Mouse (Mus musculus) ES-Bruce4 (cell line): ENCODE data around the gene Smarca4. TPM values are rescaled to one million over a fixed set of nuclear protein-coding genes. Genes with fewer than 3 reads are reported as not detected.
A peak's percentile ranks its signal among the peaks of the same experiment; 100 is the strongest.

ENCODE experiments used
- H3K27ac ChIP-seq: 2 replicates; pipeline ENCODE4 v1.5.1; 2012; ENCODE audit warnings: low read length, inconsistent platforms; ENCODE audit not compliant: insufficient read depth
- H3K27me3 ChIP-seq: 2 replicates; pipeline ENCODE4 v1.6.1; 2012; ENCODE audit warnings: mild to moderate bottlenecking, low read length, inconsistent platforms; ENCODE audit not compliant: control insufficient read depth, poor library complexity, insufficient read depth, severe bottlenecking
- H3K36me3 ChIP-seq: 2 replicates; pipeline ENCODE4 v1.6.1; 2012; ENCODE audit warnings: inconsistent platforms, mild to moderate bottlenecking, low read length, moderate library complexity; ENCODE audit not compliant: control insufficient read depth, poor library complexity, insufficient read depth, severe bottlenecking
- H3K4me1 ChIP-seq: one replicate; pipeline ENCODE4 v1.8.1; 2011; ENCODE audit warnings: low read length; ENCODE audit not compliant: control insufficient read depth, insufficient read depth
- H3K4me3 ChIP-seq: 2 replicates; pipeline ENCODE4 v1.5.1; 2011; ENCODE audit warnings: low read depth, mild to moderate bottlenecking, low read length
- H3K9ac ChIP-seq: 2 replicates; pipeline ENCODE4 v1.6.1; 2012; ENCODE audit warnings: low read depth, mild to moderate bottlenecking, inconsistent platforms; ENCODE audit not compliant: poor library complexity, severe bottlenecking
- H3K9me3 ChIP-seq: replicated peaks from 2 replicates; pipeline ENCODE4 v1.6.1; 2012; ENCODE audit warnings: mild to moderate bottlenecking, low read length, inconsistent platforms; ENCODE audit not compliant: control insufficient read depth, poor library complexity, insufficient read depth, severe bottlenecking
- CTCF ChIP-seq: IDR thresholded peaks from one replicate; pipeline ENCODE4 v1.8.1; 2011; ENCODE audit warnings: low read depth, low read length
- EP300 ChIP-seq: IDR thresholded peaks from 2 replicates; pipeline ENCODE4 v1.6.1; 2011; ENCODE audit warnings: low read depth, low read length; ENCODE audit not compliant: insufficient read depth
- POLR2A ChIP-seq: IDR thresholded peaks from one replicate; pipeline ENCODE4 v1.8.1; 2011; ENCODE audit warnings: low read length; ENCODE audit not compliant: insufficient read depth
- polyA plus RNA-seq: library from polyadenylated mRNA; stranded (reverse); fragments of >200 nt; gene quantifications from 2 replicates; pipeline ENCODE4 v1.2.4, GENCODE M21; 2011; ENCODE audit warnings: low read depth; ENCODE audit not compliant: missing spikeins, insufficient read depth, insufficient read length

Smarca4 gene
- polyA plus RNA-seq, 1 experiment: 100.0 TPM

DNA sequence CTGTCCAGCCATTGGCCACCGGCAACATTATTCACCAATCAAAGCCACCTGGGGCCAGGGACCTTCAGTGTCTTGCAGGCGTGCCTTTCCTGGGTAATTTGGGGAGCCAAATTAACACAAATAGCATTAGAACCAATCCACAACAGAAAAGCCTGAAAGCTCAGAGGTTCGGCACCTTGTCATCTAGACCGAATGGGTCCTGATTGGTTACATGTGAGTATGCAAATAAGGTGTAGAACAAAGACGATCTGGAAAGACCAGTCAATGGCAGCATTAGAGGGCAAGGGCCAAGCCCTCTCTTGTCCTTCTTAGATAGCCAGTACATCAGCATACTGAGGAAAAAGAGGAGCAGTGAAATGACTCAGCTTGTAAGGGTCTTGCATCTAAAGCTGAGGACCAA is 10.1 kb upstream of the Smarca4 start:
- no peaks in the 10 kb centered on the region for H3K27me3 ChIP-seq
- TF ChIP-seq EP300 (no peak), CTCF (no peak), POLR2A (no peak)
- H3K9me3 ChIP-seq: no peaks in the 10 kb centered on the region
- H3K27ac ChIP-seq: peak overlapping the region; percentile 41; the same call in 1 of the 2 replicates
- no peak overlapping the region for H3K9ac ChIP-seq
- H3K4me1 ChIP-seq: peaks cover 2% of the 10 kb centered on the region
- H3K4me3 ChIP-seq: no peak overlapping the region
- H3K36me3 ChIP-seq: no peaks in the 10 kb centered on the region

DNA sequence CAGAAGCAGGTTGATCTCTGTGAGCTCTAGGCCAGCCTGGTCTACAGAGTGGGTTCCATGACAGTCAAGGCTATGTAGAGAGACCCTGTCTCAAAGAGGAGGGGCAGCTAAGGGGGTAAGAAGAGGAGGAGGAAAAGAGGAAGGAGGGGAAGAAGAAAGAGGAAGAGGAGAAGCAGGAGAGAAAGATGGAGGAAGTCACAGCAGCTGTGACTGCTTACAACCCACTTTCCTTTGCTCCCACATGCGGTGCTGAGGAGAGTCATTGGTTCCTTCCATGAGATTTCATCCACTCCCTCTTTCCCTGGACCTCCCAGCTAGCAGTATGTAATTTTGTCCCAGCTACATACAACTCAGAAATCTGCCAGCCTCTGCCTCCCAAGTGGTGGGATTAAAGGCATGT is 9.3 kb upstream of the Smarca4 start:
- no peak overlapping the region for H3K4me3 ChIP-seq
- H3K27me3 ChIP-seq: no peaks in the 10 kb centered on the region
- no peaks in the 10 kb centered on the region for H3K36me3 ChIP-seq
- no peak overlapping the region for H3K9ac ChIP-seq
- no peak overlapping the region for H3K27ac ChIP-seq
- TF ChIP-seq POLR2A (no peak), CTCF (no peak), EP300 (no peak)
- peaks cover 2% of the 10 kb centered on the region for H3K4me1 ChIP-seq
- no peaks in the 10 kb centered on the region for H3K9me3 ChIP-seq

DNA sequence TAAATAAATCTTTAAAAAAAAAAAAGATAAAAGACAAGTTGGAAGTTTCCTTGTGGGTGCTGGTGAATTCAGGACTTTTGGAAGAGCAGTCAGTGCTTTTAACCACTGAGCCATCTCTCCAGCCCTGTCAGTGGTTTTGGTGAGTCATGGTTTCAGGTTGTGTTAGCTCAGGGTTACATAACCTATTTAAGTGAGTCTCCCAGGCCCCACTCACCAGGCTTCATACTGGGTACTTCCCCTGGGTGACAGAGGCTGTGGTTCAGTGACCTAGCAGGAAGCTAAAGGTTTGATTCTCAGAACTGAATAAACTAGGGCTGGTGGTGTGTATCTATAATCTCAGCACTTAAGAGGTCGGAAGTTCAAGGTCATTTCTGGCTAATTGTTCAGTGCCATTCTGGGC is 6.1 kb upstream of the Smarca4 start:
- H3K4me1 ChIP-seq: no peaks in the 10 kb centered on the region
- no peak overlapping the region for H3K9ac ChIP-seq
- no peaks in the 10 kb centered on the region for H3K36me3 ChIP-seq
- no peak overlapping the region for H3K4me3 ChIP-seq
- no peaks in the 10 kb centered on the region for H3K9me3 ChIP-seq
- TF ChIP-seq POLR2A (no peak), EP300 (no peak), CTCF (no peak)
- no peaks in the 10 kb centered on the region for H3K27me3 ChIP-seq
- no peak overlapping the region for H3K27ac ChIP-seq

DNA sequence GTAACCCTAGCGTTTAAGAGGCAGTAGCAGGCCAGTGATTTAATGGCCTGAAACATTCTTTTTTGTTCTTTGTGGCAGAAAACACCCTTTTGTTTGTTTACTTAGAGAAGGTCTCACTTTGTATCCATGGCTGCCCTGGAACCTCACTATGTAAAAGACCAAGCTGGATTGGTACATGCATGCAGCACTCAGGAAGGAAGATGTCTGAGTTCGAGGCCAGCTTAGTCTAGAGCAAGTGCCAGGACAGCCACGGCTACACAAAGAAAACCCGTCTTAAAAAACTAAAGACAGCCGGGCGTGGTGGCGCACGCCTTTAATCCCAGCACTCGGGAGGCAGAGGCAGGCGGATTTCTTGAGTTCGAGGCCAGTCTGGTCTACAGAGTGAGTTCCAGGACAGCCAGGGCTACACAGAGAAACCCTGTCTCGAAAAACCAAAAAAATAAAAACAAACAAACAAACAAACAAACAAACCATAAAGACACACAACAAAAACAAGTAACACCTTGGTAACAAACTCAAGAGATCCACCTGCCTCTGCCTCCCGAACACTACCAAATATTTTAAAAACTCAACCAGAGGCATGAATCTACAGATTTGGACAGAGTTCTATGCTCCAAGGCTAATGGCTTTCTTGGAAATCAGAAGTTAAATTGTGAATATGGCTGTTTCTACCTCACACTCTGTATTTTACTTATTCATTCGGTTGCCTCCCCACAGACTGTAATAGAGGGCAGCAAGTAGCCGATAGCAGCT is 929 bp upstream of the Smarca4 start:
- H3K27ac ChIP-seq: peak overlapping the region; percentile 90
- H3K9me3 ChIP-seq: no peaks in the 10 kb centered on the region
- peak overlapping the region; percentile 81 for H3K9ac ChIP-seq
- no peaks in the 10 kb centered on the region for H3K4me1 ChIP-seq
- no peak for TF ChIP-seq EP300
- TF ChIP-seq CTCF: no peak
- TF ChIP-seq POLR2A: no peak
- H3K36me3 ChIP-seq: no peaks in the 10 kb centered on the region
- H3K4me3 ChIP-seq: peak overlapping the region; percentile 97
- no peaks in the 10 kb centered on the region for H3K27me3 ChIP-seq

DNA sequence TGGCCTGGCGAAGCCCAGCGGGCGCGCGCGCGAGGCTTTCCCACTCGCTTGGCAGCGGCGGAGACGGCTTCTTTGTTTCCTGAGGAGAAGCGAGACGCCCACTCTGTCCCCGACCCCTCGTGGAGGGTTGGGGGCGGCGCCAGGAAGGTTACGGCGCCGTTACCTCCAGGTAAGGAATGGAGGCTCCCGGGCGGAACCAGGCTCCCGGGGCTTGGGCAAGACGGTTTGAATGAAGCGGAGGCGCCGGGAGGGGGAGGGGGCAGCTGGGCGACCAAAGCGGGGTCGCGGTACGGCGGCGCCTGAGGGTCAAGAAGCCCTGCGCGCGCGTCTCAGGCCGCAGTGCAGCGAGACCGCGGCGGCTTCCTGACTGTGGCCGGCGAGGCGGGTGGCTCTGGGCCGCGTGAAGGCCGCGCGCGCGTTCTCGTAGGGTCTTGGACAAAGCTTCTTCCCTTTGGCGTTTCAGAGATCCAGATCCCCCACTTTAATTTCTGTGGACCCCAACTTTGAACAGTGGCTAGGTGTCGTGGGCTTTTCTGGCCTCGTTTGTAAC is 338 bp downstream of the Smarca4 start:
- no peaks in the 10 kb centered on the region for H3K9me3 ChIP-seq
- TF ChIP-seq EP300 (no peak), POLR2A (no peak), CTCF (no peak)
- no peaks in the 10 kb centered on the region for H3K27me3 ChIP-seq
- peak overlapping the region; percentile 63 for H3K27ac ChIP-seq
- H3K9ac ChIP-seq: peak overlapping the region; percentile 79
- H3K4me1 ChIP-seq: no peaks in the 10 kb centered on the region
- no peaks in the 10 kb centered on the region for H3K36me3 ChIP-seq
- H3K4me3 ChIP-seq: peak overlapping the region; percentile 97

DNA sequence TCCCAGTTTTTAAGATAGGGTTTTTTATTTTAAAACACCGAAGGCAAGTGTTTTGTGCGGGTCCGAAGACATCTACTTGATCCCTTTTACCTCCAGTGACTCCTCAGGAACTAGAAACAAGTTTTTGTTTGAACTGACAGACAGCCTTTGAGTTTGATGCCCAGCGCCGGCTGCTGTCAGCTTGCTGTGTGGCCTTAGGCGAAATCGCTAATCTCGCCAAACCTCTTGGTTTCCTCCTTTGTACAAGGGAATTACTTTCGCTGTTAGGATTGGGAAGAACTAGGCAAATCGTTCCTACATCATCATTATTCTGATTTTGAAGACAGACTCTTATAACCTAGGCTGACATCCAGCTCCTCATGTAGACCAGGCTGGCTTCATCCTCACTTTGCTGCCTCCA is 1.1 kb downstream of the Smarca4 start:
- H3K4me3 ChIP-seq: peak overlapping the region; percentile 97
- H3K4me1 ChIP-seq: no peaks in the 10 kb centered on the region
- H3K27ac ChIP-seq: no peak overlapping the region
- H3K36me3 ChIP-seq: no peaks in the 10 kb centered on the region
- TF ChIP-seq CTCF: no peak
- no peak for TF ChIP-seq POLR2A
- no peak for TF ChIP-seq EP300
- no peaks in the 10 kb centered on the region for H3K27me3 ChIP-seq
- no peaks in the 10 kb centered on the region for H3K9me3 ChIP-seq
- H3K9ac ChIP-seq: peak overlapping the region; percentile 79
